Mouse (Mus musculus) CH12.LX (cell line): ENCODE results near the gene Xlr5c.

Experiments used
- CHD2 ChIP-seq: IDR thresholded peaks from 2 replicates; pipeline ENCODE4 v1.6.1; 2011; ENCODE audit warnings: low read length, improper control_type of control experiment
- CTCF ChIP-seq, 2 experiments: IDR thresholded peaks in 1 of 2; conservative IDR thresholded peaks in 1 of 2; 2 replicates each; pipeline ENCODE4 v1.5.1; 2011 to 2012; ENCODE audit warnings: low read depth in 2 of 2, low read length in 2 of 2, improper control_type of control experiment in 1 of 2, inconsistent platforms in 1 of 2, mild to moderate bottlenecking in 1 of 2, moderate library complexity in 1 of 2
- E2F4 ChIP-seq: IDR thresholded peaks from 2 replicates; pipeline ENCODE4 v1.6.1; 2011; ENCODE audit warnings: low read depth, low read length, improper control_type of control experiment; ENCODE audit not compliant: insufficient replicate concordance
- ELF1 ChIP-seq: IDR thresholded peaks from 2 replicates; pipeline ENCODE4 v1.6.1; 2014; ENCODE audit warnings: low read depth, mild to moderate bottlenecking, inconsistent platforms, low read length, improper control_type of control experiment
- EP300 ChIP-seq: IDR thresholded peaks from 2 replicates; pipeline ENCODE4 v1.6.1; 2011; ENCODE audit warnings: low read length, improper control_type of control experiment
- GABPA ChIP-seq: IDR thresholded peaks from 2 replicates; pipeline ENCODE4 v1.6.1; 2012; ENCODE audit warnings: low read depth, low read length, improper control_type of control experiment, inconsistent platforms; ENCODE audit not compliant: insufficient replicate concordance
- MYC ChIP-seq: IDR thresholded peaks from 2 replicates; pipeline ENCODE4 v1.6.1; 2011; ENCODE audit warnings: low read depth, mild to moderate bottlenecking, improper control_type of control experiment, low read length
- POLR2A ChIP-seq: IDR thresholded peaks from 2 replicates; pipeline ENCODE4 v1.6.1; 2011; ENCODE audit warnings: low read depth, mild to moderate bottlenecking, improper control_type of control experiment, low read length
- RAD21 ChIP-seq: IDR thresholded peaks from 2 replicates; pipeline ENCODE4 v1.6.1; 2011; ENCODE audit warnings: low read depth, mild to moderate bottlenecking, low read length, improper control_type of control experiment, moderate library complexity
- SMC3 ChIP-seq: IDR thresholded peaks from 2 replicates; pipeline ENCODE4 v1.6.1; 2011; ENCODE audit warnings: low read depth, low read length, improper control_type of control experiment
- UBTF ChIP-seq: IDR thresholded peaks from 2 replicates; pipeline ENCODE4 v1.6.1; 2012; ENCODE audit warnings: low read depth, mild to moderate bottlenecking, inconsistent platforms, low read length, improper control_type of control experiment, moderate library complexity
- ZC3H11A ChIP-seq: IDR thresholded peaks from 2 replicates; pipeline ENCODE4 v1.6.1; 2012; ENCODE audit warnings: low read depth, mild to moderate bottlenecking, inconsistent platforms, low read length, improper control_type of control experiment
- ZKSCAN1 ChIP-seq: IDR thresholded peaks from 2 replicates; pipeline ENCODE4 v1.6.1; 2012; ENCODE audit warnings: low read depth, inconsistent platforms, low read length, improper control_type of control experiment, borderline replicate concordance

DNA sequence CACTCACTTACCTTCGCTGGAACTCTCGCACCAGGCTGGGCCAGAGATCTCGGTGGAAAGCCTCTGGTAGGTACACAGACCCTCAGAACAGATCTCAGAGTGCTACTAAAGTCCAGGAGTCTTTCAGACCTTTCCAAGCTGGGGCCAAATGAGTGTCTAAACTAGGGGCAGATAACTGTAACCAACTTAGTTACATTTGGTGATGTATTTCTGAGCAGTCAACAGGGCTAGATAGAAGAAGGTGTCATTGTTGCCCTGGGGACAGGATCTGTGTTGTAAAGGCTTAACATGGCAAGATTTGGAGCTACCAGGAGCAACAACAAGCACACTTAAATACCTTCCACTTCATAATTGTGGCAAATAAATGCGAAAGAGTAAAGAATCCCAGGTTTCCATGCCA is 44.0 kb upstream of the Xlr5c start, which contains the start of gene Gm45015:
- TF ChIP-seq E2F4 (no peak), EP300 (no peak), UBTF (no peak), POLR2A (no peak), ZKSCAN1 (no peak), SMC3 (no peak), RAD21 (no peak), CTCF (conservative IDR thresholded peaks at IDR 0.05 in 1 of 2, IDR thresholded peaks at IDR 0.05 in 1 of 2; ENCODE audit: low read depth in 2 of 2, low read length in 2 of 2) (no peak), ZC3H11A (no peak), ELF1 (no peak), CHD2 (no peak), MYC (no peak), GABPA (no peak)
